Mouse (Mus musculus) cortical plate, adult 2 months (tissue): ENCODE measurements around the gene Mycbp.

Source experiments
- CTCF ChIP-seq: fragments of 200-500 bp; IDR thresholded peaks from 2 replicates; pipeline ENCODE4 v1.5.1; 2011; ENCODE audit warnings: mild to moderate bottlenecking, control low read depth, low read length; ENCODE audit not compliant: insufficient read depth; ENCODE audit errors: extremely low read depth
- POLR2A ChIP-seq: fragments of 200-500 bp; IDR thresholded peaks from 2 replicates; pipeline ENCODE4 v1.6.1; 2011; ENCODE audit warnings: mild to moderate bottlenecking, low read length, control low read depth; ENCODE audit not compliant: insufficient read depth; ENCODE audit errors: extremely low read depth

- TF ChIP-seq CTCF (no peak), POLR2A (no peak)
Measured at GRCm38 (mm10) chr4:123948901-123949300, 44.3 kb downstream of the Mycbp start.
